Mouse (Mus musculus): Measurements from ENCODE around the gene Gpr180. TPM values are rescaled to one million over a fixed set of nuclear protein-coding genes. Genes with fewer than 3 reads are reported as not detected.

Gene Gpr180
- polyA plus RNA-seq, 1 experiment from 2014 or later: 53.4 TPM

- no peaks in the 10 kb centered on the region for H3K36me3 ChIP-seq
- WGBS: 81% methylated on average over 15 of the region's 15 CpGs
- H3K27me3 ChIP-seq: peaks cover 4% of the 10 kb centered on the region; the same call in 1 of the 2 replicates
Measured at GRCm38 (mm10) chr14:118212188-118212804, 75.3 kb downstream of the Gpr180 start.

More at GRCm38 (mm10) chr14:118212188-118212804, 75.3 kb downstream of the Gpr180 start:
- no peak for ATAC-seq (ENCODE audit: insufficient number of reproducible peaks, insufficient read depth, low FRiP score, low TSS enrichment)
- Histone ChIP-seq H3K4me1 (no peaks in the 10 kb centered on the region), H3K4me2 (replicated peaks) (no peak overlapping the region), H3K9me3 (no peaks in the 10 kb centered on the region), H3K4me3 (no peak overlapping the region), H3K27ac (no peak overlapping the region), H3K9ac (no peak overlapping the region)

Other genes with a start within 250 kb of the Gpr180 start
- gene Dct, start 84.9 kb upstream of the Gpr180 start, polyA plus RNA-seq (2016; fragmentation: Nextera tagmentation; extraction: Ambion mirVana): 7.6 and 13.6 TPM in 2 replicates
- gene Tgds, start 4.4 kb upstream of the Gpr180 start, polyA plus RNA-seq (2016; fragmentation: Nextera tagmentation; extraction: Ambion mirVana): 36.3 and 37.8 TPM in 2 replicates
- gene Sox21, start 99.9 kb downstream of the Gpr180 start, polyA plus RNA-seq (2016; fragmentation: Nextera tagmentation; extraction: Ambion mirVana): 3.5 and 4.4 TPM in 2 replicates
- not detected in 2 replicates for gene Gm9376, start 129.8 kb downstream of the Gpr180 start, polyA plus RNA-seq (2016; fragmentation: Nextera tagmentation; extraction: Ambion mirVana)